Mouse (Mus musculus) embryonic facial prominence, embryonic 12.5 days (tissue): ENCODE results near the gene Brd2. TPM values are rescaled to one million over a fixed set of nuclear protein-coding genes. Genes with fewer than 3 reads are reported as not detected.

Experiments used
- ATAC-seq: fragments of 200-750 bp; cut with Nextera tagmentation; 2 replicates; pipeline ENCODE4 v1.8.0; 2017; ENCODE audit not compliant: insufficient number of reproducible peaks, insufficient read depth, low FRiP score, low TSS enrichment
- H3K27ac ChIP-seq: fragments of 300-500 bp; sonication (generic); 2 replicates; pipeline ENCODE4 v1.5.1; 2016; ENCODE audit warnings: mild to moderate bottlenecking
- H3K27me3 ChIP-seq: fragments of 300-500 bp; sonication (generic); 2 replicates; pipeline ENCODE4 v1.6.1; 2016; ENCODE audit warnings: mild to moderate bottlenecking, moderate library complexity
- H3K36me3 ChIP-seq: fragments of 300-500 bp; sonication (generic); 2 replicates; pipeline ENCODE4 v1.6.1; 2016; ENCODE audit warnings: mild to moderate bottlenecking
- H3K4me1 ChIP-seq: fragments of 300-500 bp; sonication (generic); 2 replicates; pipeline ENCODE4 v1.6.1; 2016
- H3K4me2 ChIP-seq: fragments of 300-500 bp; sonication (generic); replicated peaks from 2 replicates; pipeline ENCODE4 v1.6.1; 2016; ENCODE audit warnings: mild to moderate bottlenecking, moderate library complexity
- H3K4me3 ChIP-seq: fragments of 300-500 bp; sonication (generic); 2 replicates; pipeline ENCODE4 v1.5.1; 2016; ENCODE audit warnings: mild to moderate bottlenecking
- H3K9ac ChIP-seq: fragments of 300-500 bp; sonication (generic); 2 replicates; pipeline ENCODE4 v1.6.1; 2016; ENCODE audit warnings: mild to moderate bottlenecking, moderate library complexity
- H3K9me3 ChIP-seq: fragments of 300-500 bp; sonication (generic); 2 replicates; pipeline ENCODE4 v1.6.1; 2016; ENCODE audit warnings: mild to moderate bottlenecking, moderate library complexity
- WGBS: fragments of 180-500 bp; shearing (Covaris S2); methylation state at CpG from one replicate; pipeline ENCODE4 v1.1.7; 2016; 5-methylcytosine and 5-hydroxymethylcytosine counted together
- polyA plus RNA-seq: library from polyadenylated mRNA; unstranded; fragments of >200 nt; fragmentation: Nextera tagmentation; extraction: Ambion mirVana; gene quantifications from 2 replicates; pipeline ENCODE4 v1.2.1, GENCODE M21; 2016

Brd2 gene
- polyA plus RNA-seq, 1 experiment from 2014 or later = 119 TPM

DNA sequence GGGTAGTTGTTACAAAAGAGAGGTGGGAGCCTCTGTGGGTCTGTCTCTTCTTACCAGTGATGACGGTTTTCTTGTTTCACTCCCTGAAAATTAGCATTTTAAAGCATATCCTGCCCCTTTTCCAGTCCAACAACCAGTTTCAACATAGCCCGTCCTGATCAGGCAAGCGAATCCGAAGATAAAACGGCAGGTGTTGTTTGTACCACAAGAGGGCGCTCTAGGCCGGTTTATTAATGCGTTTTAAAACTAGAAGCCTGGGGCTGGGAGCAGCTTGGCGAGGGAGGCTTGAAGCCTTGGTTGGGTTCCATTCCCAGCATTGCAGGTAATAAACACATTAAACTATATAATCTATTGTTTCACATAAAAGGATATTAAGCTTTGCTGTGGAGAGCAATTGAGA, 44.9 kb downstream of the Brd2 start:
- H3K9me3 ChIP-seq = no peaks in the 10 kb centered on the region
- H3K27me3 ChIP-seq = peaks cover 19% of the 10 kb centered on the region
- no peak overlapping the region for H3K27ac ChIP-seq
- no peaks in the 10 kb centered on the region for H3K4me1 ChIP-seq
- no peaks in the 10 kb centered on the region for H3K36me3 ChIP-seq
- H3K9ac ChIP-seq = no peak overlapping the region
- H3K4me2 ChIP-seq = no peak overlapping the region
- 1% methylated on average over 9 of the region's 9 CpGs for WGBS
- no peak overlapping the region for H3K4me3 ChIP-seq
- ATAC-seq = no peak

DNA sequence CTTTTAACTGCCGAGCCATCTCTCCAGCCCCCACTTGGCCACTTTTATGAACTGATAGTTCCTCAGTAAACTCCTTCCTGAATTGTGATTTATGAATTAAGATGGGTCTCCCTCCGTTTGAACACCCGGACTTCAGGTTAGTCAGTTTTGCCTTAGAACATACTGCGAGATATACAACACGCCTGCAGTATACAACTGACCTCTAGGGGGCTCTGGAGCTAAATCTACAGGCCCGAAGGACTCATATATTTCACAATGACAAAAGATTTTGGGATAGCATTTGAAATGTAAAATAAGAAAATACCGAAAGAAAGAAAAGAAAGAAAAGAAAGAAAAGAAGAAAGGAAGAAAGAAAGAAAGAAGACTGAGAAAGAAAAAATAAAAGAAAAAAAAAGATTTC, 47.2 kb downstream of the Brd2 start:
- Histone ChIP-seq H3K4me2 (no peak overlapping the region), H3K27me3 (peaks cover 19% of the 10 kb centered on the region), H3K36me3 (no peaks in the 10 kb centered on the region), H3K9ac (no peak overlapping the region), H3K4me1 (no peaks in the 10 kb centered on the region), H3K4me3 (no peak overlapping the region), H3K9me3 (no peaks in the 10 kb centered on the region), H3K27ac (no peak overlapping the region)
- 43% methylated on average over 7 of the region's 7 CpGs for WGBS
- ATAC-seq = no peak

DNA sequence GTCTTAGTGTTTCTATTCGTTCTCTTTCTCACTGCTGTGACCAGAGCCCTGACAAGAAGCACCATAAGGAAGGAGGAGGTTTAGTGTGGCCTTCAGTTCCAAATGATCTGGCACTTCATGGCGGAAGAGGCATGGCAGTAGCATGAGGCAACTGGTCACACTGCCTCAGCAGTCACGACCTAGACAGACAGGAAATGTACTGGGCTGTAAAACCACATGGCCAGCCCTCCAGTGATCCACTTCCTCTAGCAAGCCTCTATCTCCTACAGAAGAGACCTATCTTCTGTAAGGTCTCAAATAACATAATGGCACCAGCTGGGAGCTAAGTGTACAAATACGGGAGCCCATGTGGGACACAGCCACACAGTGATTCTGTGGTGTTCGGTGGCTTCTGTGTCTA, 50.3 kb downstream of the Brd2 start:
- Histone ChIP-seq H3K27ac (no peak overlapping the region), H3K4me2 (no peak overlapping the region), H3K9me3 (no peaks in the 10 kb centered on the region), H3K36me3 (no peaks in the 10 kb centered on the region), H3K4me3 (no peak overlapping the region), H3K27me3 (peaks cover 16% of the 10 kb centered on the region), H3K4me1 (no peaks in the 10 kb centered on the region), H3K9ac (no peak overlapping the region)
- no peak for ATAC-seq
- 68% methylated on average over 5 of the region's 5 CpGs for WGBS

DNA sequence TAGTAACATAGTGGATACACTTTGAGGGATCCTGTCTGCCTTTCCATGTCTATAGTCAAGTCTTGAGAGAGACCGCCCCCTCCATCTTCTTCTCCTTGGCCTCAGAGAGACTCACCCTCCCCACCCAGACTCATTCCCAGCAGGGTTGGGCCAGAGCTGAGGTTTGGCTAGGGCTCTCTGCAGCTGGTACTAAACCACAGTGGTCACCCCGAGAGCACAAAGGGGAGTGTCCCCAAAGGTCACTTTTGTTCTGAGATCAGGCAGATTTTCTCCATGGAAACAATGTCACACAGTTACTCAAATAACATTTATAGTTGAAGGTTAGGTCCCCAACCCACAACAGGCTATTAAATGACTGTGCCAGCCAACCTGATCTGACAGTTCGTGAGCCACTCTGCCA, 53.6 kb downstream of the Brd2 start:
- Histone ChIP-seq H3K27me3 (no peaks in the 10 kb centered on the region; the same call in 1 of the 2 replicates), H3K36me3 (no peaks in the 10 kb centered on the region), H3K9ac (no peak overlapping the region), H3K4me2 (no peak overlapping the region), H3K9me3 (no peaks in the 10 kb centered on the region), H3K27ac (no peak overlapping the region), H3K4me3 (no peak overlapping the region), H3K4me1 (no peaks in the 10 kb centered on the region)
- no peak for ATAC-seq
- WGBS = 64% methylated on average over 3 of the region's 3 CpGs

Other genes with a start within 250 kb of the Brd2 start
- not detected in 2 replicates for gene Gm7029, start 248.8 kb downstream of the Brd2 start, polyA plus RNA-seq
- 4.9 and 6.4 TPM in 2 replicates for gene Kifc1, start 232.0 kb downstream of the Brd2 start, polyA plus RNA-seq
- 0.35 and 0.38 TPM in 2 replicates for gene Platr17, start 217.5 kb downstream of the Brd2 start, polyA plus RNA-seq
- 70.1 and 72.8 TPM in 2 replicates for gene Daxx, start 213.2 kb downstream of the Brd2 start, polyA plus RNA-seq
- gene Tapbp, start 206.7 kb downstream of the Brd2 start, polyA plus RNA-seq = 20.0 and 25.0 TPM in 2 replicates
- 21.6 and 21.9 TPM in 2 replicates for gene Zbtb22, start 206.7 kb downstream of the Brd2 start, polyA plus RNA-seq
- gene Rgl2, start 193.1 kb downstream of the Brd2 start, polyA plus RNA-seq = 60.9 and 64.8 TPM in 2 replicates
- 184 and 192 TPM in 2 replicates for gene Pfdn6, start 182.3 kb downstream of the Brd2 start, polyA plus RNA-seq
- gene Wdr46, start 182.0 kb downstream of the Brd2 start, polyA plus RNA-seq = 44.9 and 49.6 TPM in 2 replicates
- gene B3galt4, start 171.1 kb downstream of the Brd2 start, polyA plus RNA-seq = 5.5 and 6.3 TPM in 2 replicates
- 55.2 and 55.9 TPM in 2 replicates for gene Vps52, start 166.8 kb downstream of the Brd2 start, polyA plus RNA-seq
- 1,303 and 1,336 TPM in 2 replicates for gene Rps18, start 166.6 kb downstream of the Brd2 start, polyA plus RNA-seq
- 7.2 and 8.0 TPM in 2 replicates for gene H2-K1, start 122.3 kb downstream of the Brd2 start, polyA plus RNA-seq
- 27.2 and 29.7 TPM in 2 replicates for gene Ring1, start 98.0 kb downstream of the Brd2 start, polyA plus RNA-seq
- 52.2 and 59.5 TPM in 2 replicates for gene H2-Ke6, start 94.6 kb downstream of the Brd2 start, polyA plus RNA-seq
- 191 and 193 TPM in 2 replicates for gene Slc39a7, start 91.0 kb downstream of the Brd2 start, polyA plus RNA-seq
- 69.9 and 72.6 TPM in 2 replicates for gene Rxrb, start 90.8 kb downstream of the Brd2 start, polyA plus RNA-seq
- gene Col11a2, start 83.2 kb downstream of the Brd2 start, polyA plus RNA-seq = 7.2 and 14.8 TPM in 2 replicates
- gene H2-Oa, start 30.3 kb downstream of the Brd2 start, polyA plus RNA-seq = 0.43 and 0.48 TPM in 2 replicates
- gene H2-DMa, start 3.1 kb downstream of the Brd2 start, polyA plus RNA-seq = 12.3 and 16.7 TPM in 2 replicates
- gene H2-DMb2, start 20.7 kb upstream of the Brd2 start, polyA plus RNA-seq = 0.19 and 0.42 TPM in 2 replicates
- 2.0 and 2.4 TPM in 2 replicates for gene H2-DMb1, start 30.4 kb upstream of the Brd2 start, polyA plus RNA-seq
- gene Tap1, start 64.9 kb upstream of the Brd2 start, polyA plus RNA-seq = 4.7 TPM in 2 replicates
- gene Psmb9, start 65.1 kb upstream of the Brd2 start, polyA plus RNA-seq = 1.8 and 2.0 TPM in 2 replicates
- gene Psmb8, start 75.1 kb upstream of the Brd2 start, polyA plus RNA-seq = 2.1 and 3.5 TPM in 2 replicates
- 1.3 and 2.3 TPM in 2 replicates for gene Tap2, start 80.9 kb upstream of the Brd2 start, polyA plus RNA-seq
- gene H2-Ob, start 116.3 kb upstream of the Brd2 start, polyA plus RNA-seq = not detected in 2 replicates
- 2.9 and 3.4 TPM in 2 replicates for gene H2-Ab1, start 135.1 kb upstream of the Brd2 start, polyA plus RNA-seq
- gene H2-Aa, start 165.2 kb upstream of the Brd2 start, polyA plus RNA-seq = 0.19 TPM in 1 of 2 replicates, not detected in the other
- 1.4 and 1.5 TPM in 2 replicates for gene H2-Eb1, start 183.2 kb upstream of the Brd2 start, polyA plus RNA-seq
- gene H2-Eb2, start 203.0 kb upstream of the Brd2 start, polyA plus RNA-seq = not detected in 2 replicates
- gene Btnl2, start 232.2 kb upstream of the Brd2 start, polyA plus RNA-seq = not detected in 2 replicates